Mouse (Mus musculus): ENCODE measurements around the gene Glb1l. TPM values are rescaled to one million over a fixed set of nuclear protein-coding genes. Genes with fewer than 3 reads are reported as not detected.
A peak's percentile ranks its signal among the peaks of the same experiment; 100 is the strongest.
"Not testable (repeated sequence)": the region's sequence is repeated elsewhere in the genome, so short reads cannot be mapped to it uniquely, and the experiment has no call there.

Glb1l gene
- total and polyA plus RNA-seq, 3 experiments = 0.83 to 19.2 (median 11.0) TPM

DNA sequence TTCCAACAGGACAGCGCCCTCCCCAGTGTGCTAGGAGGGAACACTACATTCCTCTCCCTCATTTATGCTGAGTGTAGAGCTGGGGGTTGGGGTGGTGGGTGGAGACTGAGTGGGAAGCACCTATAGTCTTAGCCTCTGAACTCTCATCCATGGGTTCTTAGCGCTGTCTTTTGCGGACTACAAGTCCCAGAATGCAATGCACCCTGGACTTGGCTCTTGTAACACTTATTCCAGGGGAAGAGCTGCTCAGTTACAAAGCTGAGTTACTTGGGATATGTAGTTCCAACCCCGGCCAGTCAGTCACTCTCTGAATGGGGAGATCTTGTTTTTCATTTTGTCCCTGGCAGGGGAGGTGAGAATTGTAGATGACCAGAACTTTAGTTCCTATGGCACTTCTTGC is 34.2 kb upstream of the Glb1l start:
- Histone ChIP-seq H3K4me3 (ENCODE audit: low read depth, low read length) (no peak overlapping the region), H3K4me1 (ENCODE audit: insufficient read depth, low read depth, low read length) (peaks cover 23% of the 10 kb centered on the region), H3K27me3 (ENCODE audit: insufficient read depth, low read length) (peaks cover 2% of the 10 kb centered on the region; the same call in 1 of the 2 replicates), H3K36me3 (replicated peaks) (peaks cover 39% of the 10 kb centered on the region), H3K9me3 (replicated peaks) (no peaks in the 10 kb centered on the region)
- TF ChIP-seq TAL1 (conservative IDR thresholded peaks at IDR 0.05; ENCODE audit: low read depth, low read length) = no peak
- TF ChIP-seq GATA2 (IDR thresholded peaks at IDR 0.05; ENCODE audit: borderline replicate concordance, low read depth, low read length) = no peak
- no peak for TF ChIP-seq CTCF (IDR thresholded peaks at IDR 0.05; ENCODE audit: low read depth, low read length)
- no peak for TF ChIP-seq POLR2AphosphoS5 (IDR thresholded peaks at IDR 0.05; ENCODE audit: insufficient replicate concordance, low read depth, low read length)
- no peak for TF ChIP-seq GATA1 (IDR thresholded peaks at IDR 0.05; ENCODE audit: borderline replicate concordance, low read length)
- ATAC-seq (ENCODE audit: extremely low read depth, insufficient number of reproducible peaks, low FRiP score, poor library complexity, severe bottlenecking) (peak; percentile 87), DNase-seq (ENCODE audit: low spot score) (peak; percentile 68)

DNA sequence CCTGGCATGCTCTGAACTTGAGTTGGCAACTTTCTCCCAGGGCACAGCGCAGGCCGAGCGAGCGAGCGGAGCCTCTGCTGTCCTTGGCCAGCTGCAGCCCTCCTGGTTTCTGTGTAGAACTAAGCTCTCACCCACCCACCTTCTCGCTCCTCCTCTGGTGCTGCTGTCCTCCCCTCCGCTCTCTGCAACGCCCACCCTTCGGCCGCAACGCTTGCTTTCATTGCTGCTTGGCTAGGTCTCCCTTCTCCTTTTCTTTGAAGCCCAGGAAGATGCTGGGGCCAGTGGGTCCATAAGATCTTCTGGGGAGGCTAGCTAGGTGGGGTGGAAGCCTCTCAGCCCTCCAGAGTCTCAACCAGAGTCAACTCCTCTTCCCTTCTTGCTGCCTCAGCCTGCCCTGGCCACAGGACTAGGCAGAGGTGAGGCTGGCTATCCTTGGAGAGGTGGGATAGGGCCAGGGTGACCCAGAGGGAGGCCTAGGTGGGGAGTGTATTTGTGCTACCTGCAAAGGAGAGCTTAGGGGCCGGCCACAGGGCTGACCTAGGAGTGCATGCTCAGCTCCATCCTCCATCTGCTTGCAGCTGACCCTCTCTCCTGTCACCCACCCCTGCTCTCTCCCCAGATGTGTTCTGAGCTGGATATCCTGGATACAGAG is 33.7 kb upstream of the Glb1l start:
- no peak for ATAC-seq (ENCODE audit: extremely low read depth, insufficient number of reproducible peaks, low FRiP score, poor library complexity, severe bottlenecking)
- H3K36me3 ChIP-seq (replicated peaks) = peaks cover 45% of the 10 kb centered on the region
- TF ChIP-seq GATA1 (IDR thresholded peaks at IDR 0.05; ENCODE audit: borderline replicate concordance, low read length) (no peak), CTCF (IDR thresholded peaks at IDR 0.05; ENCODE audit: low read depth, low read length) (no peak), POLR2AphosphoS5 (IDR thresholded peaks at IDR 0.05; ENCODE audit: insufficient replicate concordance, low read depth, low read length) (no peak), TAL1 (conservative IDR thresholded peaks at IDR 0.05; ENCODE audit: low read depth, low read length) (no peak), GATA2 (IDR thresholded peaks at IDR 0.05; ENCODE audit: borderline replicate concordance, low read depth, low read length) (no peak)
- H3K9me3 ChIP-seq (replicated peaks) = no peaks in the 10 kb centered on the region
- H3K27me3 ChIP-seq (ENCODE audit: insufficient read depth, low read length) = peaks cover 2% of the 10 kb centered on the region; the same call in 1 of the 2 replicates
- no peak overlapping the region for H3K4me3 ChIP-seq (ENCODE audit: low read depth, low read length)
- no peak for DNase-seq (ENCODE audit: low spot score)
- H3K4me1 ChIP-seq (ENCODE audit: insufficient read depth, low read depth, low read length) = peaks cover 22% of the 10 kb centered on the region

DNA sequence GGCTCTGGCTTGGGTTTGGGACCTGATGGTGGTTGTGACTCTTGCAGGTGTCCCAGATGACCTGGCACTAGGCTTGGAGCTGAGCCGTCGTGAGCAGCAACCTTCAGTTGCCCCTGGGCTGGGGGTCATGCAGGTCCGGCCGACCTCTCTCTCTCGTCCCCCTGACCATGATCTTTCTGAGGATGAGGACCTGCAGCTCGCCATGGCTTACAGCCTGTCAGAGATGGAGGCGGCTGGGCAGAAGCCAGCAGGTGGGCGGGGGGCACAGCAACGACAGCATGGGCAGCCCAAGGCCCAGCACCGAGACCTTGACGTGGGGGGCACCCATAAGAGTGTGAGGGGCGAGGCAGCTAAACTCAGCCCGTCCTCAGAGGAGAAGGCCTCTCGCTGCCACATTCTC is 32.8 kb upstream of the Glb1l start:
- peaks cover 22% of the 10 kb centered on the region for H3K4me1 ChIP-seq (ENCODE audit: insufficient read depth, low read depth, low read length)
- H3K27me3 ChIP-seq (ENCODE audit: insufficient read depth, low read length) = peaks cover 2% of the 10 kb centered on the region; the same call in 1 of the 2 replicates
- ATAC-seq (ENCODE audit: extremely low read depth, insufficient number of reproducible peaks, low FRiP score, poor library complexity, severe bottlenecking) (no peak), DNase-seq (ENCODE audit: low spot score) (no peak)
- no peaks in the 10 kb centered on the region for H3K9me3 ChIP-seq (replicated peaks)
- TF ChIP-seq TAL1 (conservative IDR thresholded peaks at IDR 0.05; ENCODE audit: low read depth, low read length) (no peak), GATA2 (IDR thresholded peaks at IDR 0.05; ENCODE audit: borderline replicate concordance, low read depth, low read length) (no peak), CTCF (IDR thresholded peaks at IDR 0.05; ENCODE audit: low read depth, low read length) (no peak), POLR2AphosphoS5 (IDR thresholded peaks at IDR 0.05; ENCODE audit: insufficient replicate concordance, low read depth, low read length) (no peak), GATA1 (IDR thresholded peaks at IDR 0.05; ENCODE audit: borderline replicate concordance, low read length) (no peak)
- no peak overlapping the region for H3K4me3 ChIP-seq (ENCODE audit: low read depth, low read length)
- H3K36me3 ChIP-seq (replicated peaks) = peaks cover 51% of the 10 kb centered on the region

DNA sequence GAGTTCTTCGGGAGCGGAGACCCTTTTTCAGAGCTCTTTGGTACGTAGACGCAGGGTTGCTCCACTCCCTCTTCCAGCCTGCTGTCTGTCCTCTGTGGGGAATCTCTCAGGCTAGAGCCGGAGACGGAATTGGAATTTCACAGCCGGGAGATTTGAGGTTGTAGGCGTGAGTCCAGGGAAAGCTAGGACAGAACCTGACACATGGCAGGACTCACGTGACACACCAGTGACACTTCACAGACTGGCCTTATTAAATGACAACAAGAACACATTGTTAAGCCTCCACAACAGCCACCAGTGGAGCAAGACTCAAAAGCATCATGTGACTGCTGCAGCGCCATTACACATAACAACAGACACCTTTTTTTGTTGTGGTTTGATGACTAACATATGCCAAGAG is 29.0 kb upstream of the Glb1l start:
- Histone ChIP-seq H3K4me1 (ENCODE audit: insufficient read depth, low read depth, low read length) (peaks cover 36% of the 10 kb centered on the region), H3K36me3 (replicated peaks) (peaks cover 48% of the 10 kb centered on the region)
- TF ChIP-seq TAL1 (conservative IDR thresholded peaks at IDR 0.05; ENCODE audit: low read depth, low read length) = no peak
- TF ChIP-seq POLR2AphosphoS5 (IDR thresholded peaks at IDR 0.05; ENCODE audit: insufficient replicate concordance, low read depth, low read length) = no peak
- TF ChIP-seq GATA2 (IDR thresholded peaks at IDR 0.05; ENCODE audit: borderline replicate concordance, low read depth, low read length) = no peak
- TF ChIP-seq GATA1 (IDR thresholded peaks at IDR 0.05; ENCODE audit: borderline replicate concordance, low read length) = no peak
- no peak for TF ChIP-seq CTCF (IDR thresholded peaks at IDR 0.05; ENCODE audit: low read depth, low read length)

DNA sequence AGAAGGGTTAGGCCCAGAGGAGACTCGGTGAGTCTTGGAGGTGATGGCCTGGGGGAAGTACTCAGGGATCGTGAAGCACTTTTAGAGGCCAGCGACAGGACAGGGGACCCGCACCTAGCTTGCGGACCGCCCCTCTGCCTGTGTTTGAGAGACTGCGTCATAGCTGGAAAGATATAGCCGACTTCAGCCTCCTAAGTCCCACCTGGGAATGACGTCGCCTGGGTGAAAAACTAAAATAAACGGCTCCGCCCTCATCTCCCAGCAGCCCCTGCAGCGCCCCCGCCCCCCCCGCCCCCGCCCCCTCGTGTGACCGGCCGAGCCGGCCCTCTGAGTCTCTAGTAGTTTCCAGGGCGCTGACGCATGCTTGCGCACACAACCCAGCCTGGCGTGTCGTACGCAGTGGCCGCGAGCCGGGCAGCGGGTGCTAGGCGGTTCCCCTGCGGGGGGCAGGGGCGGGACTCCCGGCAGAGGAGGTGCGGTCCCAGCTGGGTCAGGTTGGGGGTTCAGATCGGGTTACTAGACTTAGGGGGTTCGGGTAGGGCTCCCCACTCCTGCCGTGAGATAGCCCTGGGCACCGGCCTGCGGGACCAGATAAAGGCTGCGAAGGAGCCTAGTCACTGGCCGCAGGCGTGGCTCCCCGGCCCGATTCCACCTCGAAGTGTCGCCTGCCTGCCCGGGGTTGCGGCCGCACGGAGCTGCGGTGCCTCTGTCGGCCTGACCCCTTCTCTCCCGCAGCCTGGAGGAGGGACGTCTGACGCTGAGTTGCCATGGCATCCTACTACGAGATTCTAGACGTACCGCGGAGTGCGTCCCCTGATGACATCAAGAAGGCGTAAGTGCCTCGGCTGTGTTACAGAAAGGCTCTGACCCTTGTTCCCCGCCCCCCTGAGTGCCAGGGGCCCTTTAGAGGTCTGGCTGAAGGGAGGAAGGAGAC is 25.8 kb upstream of the Glb1l start, which contains the start of gene Dnajb2:
Gene Dnajb2 (plus strand): TSS at position 290 of the 934 bp plus-strand sequence.
- peak; percentile 71 for ATAC-seq (ENCODE audit: extremely low read depth, insufficient number of reproducible peaks, low FRiP score, poor library complexity, severe bottlenecking)
- H3K9me3 ChIP-seq (replicated peaks) = no peaks in the 10 kb centered on the region
- DNase-seq (ENCODE audit: low spot score) = peak; percentile 96
- peaks cover 6% of the 10 kb centered on the region for H3K27me3 ChIP-seq (ENCODE audit: insufficient read depth, low read length)
- H3K4me3 ChIP-seq (ENCODE audit: low read depth, low read length) = peak within 1 kb of the TSS; percentile 77
- H3K4me1 ChIP-seq (ENCODE audit: insufficient read depth, low read depth, low read length) = peaks cover 48% of the 10 kb centered on the region
- H3K36me3 ChIP-seq (replicated peaks) = peaks cover 27% of the 10 kb centered on the region
- no peak for TF ChIP-seq CTCF (IDR thresholded peaks at IDR 0.05; ENCODE audit: low read depth, low read length)
- TF ChIP-seq TAL1 (conservative IDR thresholded peaks at IDR 0.05; ENCODE audit: low read depth, low read length) = peak; percentile 68; the same call in 1 of the 2 replicates

More for the DNA sequence above, 29.0 kb upstream of the Glb1l start:
- H3K27me3 ChIP-seq (ENCODE audit: insufficient read depth, low read length) = no peaks in the 10 kb centered on the region
- ATAC-seq (ENCODE audit: extremely low read depth, insufficient number of reproducible peaks, low FRiP score, poor library complexity, severe bottlenecking) = no peak
- H3K4me3 ChIP-seq (ENCODE audit: low read depth, low read length) = no peak overlapping the region
- no peak for DNase-seq (ENCODE audit: low spot score)
- H3K9me3 ChIP-seq (replicated peaks) = no peaks in the 10 kb centered on the region

DNA sequence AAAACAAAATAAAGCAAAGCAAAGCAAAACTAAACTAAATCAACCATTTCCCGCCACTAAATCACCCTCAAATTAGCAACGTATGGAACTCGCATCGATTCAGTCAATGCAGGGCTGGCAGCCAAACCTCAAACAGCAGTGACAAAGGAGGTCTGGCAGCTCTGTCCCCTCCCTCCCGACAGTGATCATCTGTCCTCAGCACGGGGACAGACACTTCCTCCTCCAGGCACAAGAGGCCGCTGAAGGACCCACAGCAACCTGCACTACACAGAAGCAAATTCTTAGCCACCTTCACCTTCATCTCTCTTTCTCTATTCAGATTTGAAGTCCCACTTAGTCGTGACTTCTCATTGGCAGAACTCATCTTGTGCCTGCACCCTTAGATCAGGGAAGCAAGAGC is 24.0 kb upstream of the Glb1l start:
- DNase-seq (ENCODE audit: low spot score) (peak; percentile 87), ATAC-seq (ENCODE audit: extremely low read depth, insufficient number of reproducible peaks, low FRiP score, poor library complexity, severe bottlenecking) (peak; percentile 80)
- peaks cover 13% of the 10 kb centered on the region for H3K36me3 ChIP-seq (replicated peaks)
- H3K9me3 ChIP-seq (replicated peaks) = no peaks in the 10 kb centered on the region
- peaks cover 17% of the 10 kb centered on the region for H3K27me3 ChIP-seq (ENCODE audit: insufficient read depth, low read length)
- TF ChIP-seq TAL1 (conservative IDR thresholded peaks at IDR 0.05; ENCODE audit: low read depth, low read length) (no peak), CTCF (IDR thresholded peaks at IDR 0.05; ENCODE audit: low read depth, low read length) (peak; percentile 74), GATA1 (IDR thresholded peaks at IDR 0.05; ENCODE audit: borderline replicate concordance, low read length) (no peak), GATA2 (IDR thresholded peaks at IDR 0.05; ENCODE audit: borderline replicate concordance, low read depth, low read length) (no peak), POLR2AphosphoS5 (IDR thresholded peaks at IDR 0.05; ENCODE audit: insufficient replicate concordance, low read depth, low read length) (no peak)
- peaks cover 62% of the 10 kb centered on the region for H3K4me1 ChIP-seq (ENCODE audit: insufficient read depth, low read depth, low read length)
- no peak overlapping the region for H3K4me3 ChIP-seq (ENCODE audit: low read depth, low read length)

DNA sequence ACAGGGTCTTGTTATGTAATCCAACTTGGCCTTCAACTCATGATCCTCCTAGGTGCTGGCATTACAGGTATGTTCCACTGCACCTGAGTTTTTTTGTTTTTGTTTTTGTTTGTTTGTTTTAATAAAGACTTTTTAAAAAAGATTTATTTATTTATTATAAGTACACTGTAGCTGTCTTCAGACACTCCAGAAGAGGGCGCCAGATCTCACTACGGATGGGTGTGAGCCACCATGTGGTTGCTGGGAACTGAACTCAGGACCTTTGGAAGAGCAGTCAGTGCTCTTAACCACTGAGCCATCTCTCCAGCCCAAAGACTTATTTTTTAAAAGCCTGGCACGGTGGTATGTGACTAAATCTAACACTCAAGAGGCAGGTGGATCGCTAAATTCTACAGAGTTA is 21.9 kb upstream of the Glb1l start:
- not testable (repeated sequence) for H3K4me3 ChIP-seq (ENCODE audit: low read depth, low read length); ATAC-seq (ENCODE audit: extremely low read depth, insufficient number of reproducible peaks, low FRiP score, poor library complexity, severe bottlenecking); DNase-seq (ENCODE audit: low spot score); H3K36me3 ChIP-seq (replicated peaks); H3K9me3 ChIP-seq (replicated peaks)
- Histone ChIP-seq H3K4me1 (ENCODE audit: insufficient read depth, low read depth, low read length) (peaks cover 65% of the 10 kb centered on the region), H3K27me3 (ENCODE audit: insufficient read depth, low read length) (peaks cover 25% of the 10 kb centered on the region)

Data from G1E (cell line).